Mouse (Mus musculus): ENCODE data around the gene Alox12b. TPM values are rescaled to one million over a fixed set of nuclear protein-coding genes. Genes with fewer than 3 reads are reported as not detected.

Gene Alox12b
- total RNA-seq, 1 experiment from 2014 or later, result not detected

- ATAC-seq (replicated peaks; ENCODE audit: low read depth, poor library complexity, severe bottlenecking), result peak; percentile 67; the same call in 1 of the 2 replicates
Observed at GRCm38 (mm10) chr11:69171626-69172025, 14.8 kb downstream of the Alox12b start.

GRCm38 (mm10) chr11:69172606-69173005, 15.8 kb downstream of the Alox12b start:
- no peak for ATAC-seq (replicated peaks; ENCODE audit: low read depth, poor library complexity, severe bottlenecking)

- ATAC-seq (replicated peaks; ENCODE audit: low read depth, poor library complexity, severe bottlenecking), result no peak
Observed at GRCm38 (mm10) chr11:69174722-69175121, 17.9 kb downstream of the Alox12b start.

- ATAC-seq (replicated peaks; ENCODE audit: low read depth, poor library complexity, severe bottlenecking), result no peak
Observed at GRCm38 (mm10) chr11:69178525-69178924, 21.7 kb downstream of the Alox12b start.

DNA sequence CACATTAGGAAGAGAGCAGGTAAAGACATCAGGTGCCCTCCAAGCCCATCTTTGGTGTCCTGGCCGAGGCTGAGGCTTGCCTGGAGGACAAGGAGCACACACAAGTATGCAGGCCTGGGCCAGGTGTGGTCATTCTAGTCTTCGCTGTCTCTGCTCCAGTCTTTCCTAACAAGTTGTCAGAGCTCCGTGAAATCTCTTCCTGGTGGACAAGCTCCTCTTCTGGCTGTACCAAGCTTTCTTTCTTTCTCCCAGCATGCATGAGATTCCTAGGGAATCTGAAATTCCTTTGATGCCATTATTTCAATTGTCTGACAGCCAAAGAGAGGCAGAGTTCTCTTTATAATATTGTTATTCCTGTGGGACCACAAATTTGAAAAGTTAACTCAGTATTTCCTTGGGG, 22.7 kb downstream of the Alox12b start:
- ATAC-seq (replicated peaks; ENCODE audit: low read depth, poor library complexity, severe bottlenecking), result no peak

DNA sequence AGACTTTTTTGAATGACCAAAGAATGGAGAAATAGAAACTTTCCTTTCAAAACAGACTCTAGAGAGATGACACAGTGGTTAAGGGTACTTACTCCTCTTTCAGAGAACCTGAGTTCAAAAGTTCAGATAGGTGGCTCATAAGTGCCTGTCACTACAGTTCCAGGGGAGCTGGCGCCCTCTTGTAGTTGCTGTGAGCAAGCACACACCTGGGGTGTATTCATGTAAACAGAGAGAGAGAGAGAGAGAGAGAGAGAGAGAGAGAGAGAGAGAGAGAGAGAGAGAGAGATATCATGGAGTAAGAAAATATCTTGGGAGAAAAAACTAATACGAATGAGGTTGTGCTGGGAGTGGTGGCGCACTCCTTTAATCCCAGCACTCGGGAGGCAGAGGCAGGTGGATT, 23.3 kb downstream of the Alox12b start:
- ATAC-seq (replicated peaks; ENCODE audit: low read depth, poor library complexity, severe bottlenecking), result no peak

- no peak for ATAC-seq (replicated peaks; ENCODE audit: low read depth, poor library complexity, severe bottlenecking)
Observed at GRCm38 (mm10) chr11:69185031-69185430, 28.2 kb downstream of the Alox12b start.

DNA sequence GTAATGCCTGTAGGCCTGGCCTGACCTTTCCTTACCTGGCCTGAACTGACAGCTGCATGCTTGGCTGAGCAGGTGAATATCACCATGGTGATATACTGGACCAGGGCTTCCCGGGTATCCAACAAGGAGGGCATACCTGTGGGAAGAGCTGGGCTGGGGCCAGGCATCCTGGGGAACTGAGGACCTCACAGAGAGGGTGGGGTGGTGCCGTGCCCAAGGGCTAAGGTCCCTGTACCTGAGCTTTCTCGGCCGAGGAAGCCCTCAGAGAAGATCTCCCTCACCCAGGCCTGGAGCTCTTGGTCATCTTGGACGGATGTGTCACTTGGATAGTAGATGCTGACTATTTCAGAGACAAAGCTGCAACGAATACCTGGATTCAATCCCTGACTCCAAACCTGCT, 29.1 kb downstream of the Alox12b start:
- ATAC-seq (replicated peaks; ENCODE audit: low read depth, poor library complexity, severe bottlenecking), result no peak

DNA sequence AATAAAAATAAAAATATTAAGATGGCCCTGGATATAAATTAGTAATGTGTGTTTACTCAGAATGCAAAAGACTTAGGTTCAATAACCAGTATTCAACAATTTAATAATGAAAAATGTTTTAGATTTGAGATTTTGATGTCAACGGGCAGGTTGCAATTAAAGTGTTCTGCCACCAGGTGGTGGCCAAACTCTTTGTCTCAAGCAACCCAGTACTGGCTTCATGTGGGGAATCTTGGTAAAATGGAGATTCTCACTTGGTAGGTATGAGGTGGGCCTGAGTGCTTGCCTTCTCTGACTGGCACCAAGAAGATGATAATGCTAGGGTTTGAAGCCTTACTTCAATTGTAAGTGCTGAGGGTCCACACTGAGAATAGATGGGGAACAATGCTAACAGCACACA, 36.1 kb downstream of the Alox12b start:
- ATAC-seq (replicated peaks; ENCODE audit: low read depth, poor library complexity, severe bottlenecking), result peak; percentile 63; the same call in 1 of the 2 replicates

DNA sequence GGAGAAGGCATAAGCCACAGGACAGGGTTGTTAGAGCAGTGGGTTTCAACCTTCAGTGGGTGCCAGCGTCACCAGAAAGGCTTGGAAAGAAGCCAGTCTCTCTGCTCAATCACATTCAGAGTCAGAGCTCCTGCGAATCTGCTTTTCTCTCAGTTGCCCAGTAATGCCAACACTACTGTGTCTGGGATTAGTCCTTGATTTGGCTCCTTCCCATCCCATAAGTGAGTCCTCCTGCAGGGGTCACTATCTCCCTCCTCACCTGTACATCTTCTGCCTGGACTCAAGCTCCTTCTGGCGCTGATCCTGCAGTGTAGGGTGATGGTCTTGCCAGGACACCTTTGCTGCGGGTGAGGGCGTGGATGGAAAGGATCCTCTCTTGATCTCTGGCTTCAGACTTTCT, 40.0 kb downstream of the Alox12b start:
- no peak for ATAC-seq (replicated peaks; ENCODE audit: low read depth, poor library complexity, severe bottlenecking)

DNA sequence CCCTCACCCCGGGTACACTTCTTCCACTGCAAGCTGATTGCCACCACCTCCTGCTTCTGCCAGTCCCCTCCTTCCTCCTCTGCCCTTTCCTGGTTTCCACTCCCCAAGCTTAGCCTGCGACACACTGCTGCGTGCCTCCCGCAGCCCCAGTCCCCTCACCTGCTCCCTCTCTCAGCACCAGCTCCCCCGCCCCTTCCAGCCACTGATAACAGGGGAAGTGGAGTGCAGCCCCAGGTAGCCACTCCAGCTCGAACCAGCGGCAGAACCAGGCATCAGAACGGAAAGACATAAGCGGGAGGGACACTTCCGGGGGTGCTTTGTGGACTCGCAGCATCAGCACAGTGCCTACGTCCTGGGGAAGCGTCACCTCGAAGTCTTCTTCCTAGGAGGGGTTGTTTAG, 40.4 kb downstream of the Alox12b start:
- 0 out of 2 replicates have a peak, but pooled peaks have one; percentile 25 for ATAC-seq (replicated peaks; ENCODE audit: low read depth, poor library complexity, severe bottlenecking)

DNA sequence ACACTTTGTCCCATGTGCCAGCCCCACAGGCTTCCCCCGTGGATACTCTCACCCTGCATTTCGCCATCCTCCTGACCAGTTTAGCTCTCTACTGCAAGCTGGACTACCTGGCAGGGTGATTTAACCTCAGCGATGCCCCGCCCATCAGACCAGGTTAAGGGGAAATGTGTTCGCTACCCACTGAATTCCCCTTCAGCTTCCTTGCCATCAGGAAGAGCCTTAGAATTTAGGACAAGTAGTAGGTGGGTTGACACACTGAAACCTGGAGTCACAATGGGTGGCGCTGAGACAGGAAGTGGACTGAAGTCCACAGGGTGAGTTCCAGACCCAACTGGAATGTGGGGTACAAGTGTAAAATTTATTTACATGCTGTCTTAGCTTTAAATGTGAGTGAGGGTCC, 41.0 kb downstream of the Alox12b start, which contains the start of gene Alox8:
TSS of gene Alox8 (minus strand) at position 101 of the 400 bp plus-strand sequence.
- no peak for ATAC-seq (replicated peaks; ENCODE audit: low read depth, poor library complexity, severe bottlenecking)

DNA sequence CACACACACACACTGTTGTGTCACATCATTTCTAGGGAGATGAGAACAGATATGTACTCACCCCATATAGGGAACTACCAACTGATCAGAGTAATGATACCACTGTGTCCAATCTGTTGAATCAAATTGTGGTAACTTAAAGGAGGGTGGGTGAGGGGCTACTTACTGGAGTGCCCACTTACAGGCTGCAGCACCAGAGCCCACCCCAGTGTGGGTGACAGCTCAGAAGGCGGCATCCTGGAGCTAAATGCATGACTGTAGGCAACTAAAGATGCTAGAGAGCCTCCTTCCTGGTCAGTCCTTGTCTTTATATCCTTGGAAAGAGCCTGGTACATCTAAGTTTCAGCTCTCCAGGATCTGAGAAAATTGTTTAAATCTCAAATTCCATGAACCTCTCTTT, 42.5 kb downstream of the Alox12b start:
- ATAC-seq (replicated peaks; ENCODE audit: low read depth, poor library complexity, severe bottlenecking), result no peak

GRCm38 (mm10) chr11:69200231-69200630, 43.4 kb downstream of the Alox12b start:
- no peak for ATAC-seq (replicated peaks; ENCODE audit: low read depth, poor library complexity, severe bottlenecking)

GRCm38 (mm10) chr11:69202469-69203230, 45.9 kb downstream of the Alox12b start:
- peak; percentile 50 for ATAC-seq (replicated peaks; ENCODE audit: low read depth, poor library complexity, severe bottlenecking)

DNA sequence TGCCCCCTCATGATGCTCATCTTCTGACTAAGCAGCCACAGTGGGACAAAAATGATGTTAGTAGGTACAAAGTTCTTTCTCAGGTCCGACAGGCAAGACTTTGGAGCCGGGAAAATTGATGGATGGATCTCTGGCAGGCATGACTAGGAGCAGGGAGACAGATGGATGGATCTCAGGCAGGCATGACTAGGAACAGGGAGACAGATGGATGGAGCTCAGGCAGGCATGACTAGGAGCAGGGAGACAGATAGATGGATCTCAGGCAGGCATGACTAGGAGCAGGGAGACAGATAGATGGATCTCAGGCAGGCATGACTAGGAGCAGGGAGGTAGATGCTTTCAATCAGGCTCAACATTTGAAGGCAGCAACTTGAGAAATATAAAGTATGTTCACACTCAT, 54.6 kb downstream of the Alox12b start:
- no peak for ATAC-seq (replicated peaks; ENCODE audit: low read depth, poor library complexity, severe bottlenecking)

DNA sequence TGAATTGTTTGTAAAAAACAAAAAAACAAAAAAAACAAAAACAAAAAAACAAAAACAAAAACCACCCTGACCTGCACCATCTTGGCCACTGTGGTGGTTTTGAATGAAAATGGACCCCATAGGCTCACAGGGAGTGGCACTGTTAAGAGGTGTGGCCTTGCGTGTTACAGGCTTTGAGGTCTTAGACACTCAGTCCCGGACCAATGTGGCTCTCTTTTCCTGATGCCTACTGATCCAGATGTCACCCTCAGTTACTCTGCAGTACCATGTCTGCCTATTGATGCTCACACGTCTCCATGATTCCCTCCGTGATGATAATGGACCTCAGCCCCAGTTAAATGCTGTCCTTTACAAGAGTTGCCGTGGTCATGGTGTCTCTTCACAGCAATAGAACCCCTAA, 60.6 kb downstream of the Alox12b start:
- ATAC-seq (replicated peaks; ENCODE audit: low read depth, poor library complexity, severe bottlenecking), result no peak

DNA sequence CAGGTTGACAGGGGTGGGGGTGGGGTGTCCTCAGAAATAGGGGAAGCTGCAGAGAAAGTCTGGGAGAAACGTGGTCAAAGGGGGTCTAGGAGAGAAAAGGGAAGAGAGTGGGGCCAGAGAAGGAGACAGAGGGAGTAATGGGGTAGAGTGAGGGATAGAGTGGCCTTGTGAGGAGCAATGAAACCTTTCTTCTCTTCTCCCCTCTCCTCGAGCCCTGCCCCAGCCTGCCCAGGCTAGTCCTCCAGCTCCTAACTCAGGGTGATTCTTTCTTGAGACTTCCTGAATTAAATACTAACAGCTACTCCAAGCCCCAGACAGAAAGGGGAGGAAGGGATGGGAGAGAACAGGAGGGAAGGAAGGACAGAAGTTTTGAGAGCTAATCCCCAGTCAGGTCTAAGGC, 61.9 kb downstream of the Alox12b start:
- ATAC-seq (replicated peaks; ENCODE audit: low read depth, poor library complexity, severe bottlenecking), result no peak

Data from common myeloid progenitor, adult 5-6 weeks (primary cell).